Mouse (Mus musculus) ES-E14 (cell line): ENCODE measurements around the gene Oxa1l. TPM values are rescaled to one million over a fixed set of nuclear protein-coding genes. Genes with fewer than 3 reads are reported as not detected.

Source experiments
- DNase-seq: peaks from one replicate; pipeline ENCODE4 v3.0.0-alpha.2; 2013; ENCODE audit warnings: low read depth, low spot score
- H3K27ac ChIP-seq: 2 replicates; pipeline ENCODE4 v1.5.1; 2012; ENCODE audit warnings: low read depth, mild to moderate bottlenecking, low read length, moderate library complexity, mixed read lengths; ENCODE audit not compliant: poor library complexity, insufficient read depth, severe bottlenecking
- H3K36me3 ChIP-seq: 2 replicates; pipeline ENCODE4 v1.6.1; 2012; ENCODE audit warnings: mild to moderate bottlenecking, low read length, moderate library complexity, mixed read lengths; ENCODE audit not compliant: control insufficient read depth, poor library complexity, insufficient read depth, severe bottlenecking
- H3K4me1 ChIP-seq, 2 experiments: fragments of 150-350 bp in 1 of 2; sonication (generic) in 1 of 2; 2 replicates each; pipeline ENCODE4 v1.6.1; 2012; ENCODE audit warnings: low read length in 2 of 2, mild to moderate bottlenecking in 1 of 2, mixed read lengths in 1 of 2; ENCODE audit not compliant: control insufficient read depth in 2 of 2, insufficient read depth in 2 of 2, poor library complexity in 1 of 2
- H3K4me3 ChIP-seq, 2 experiments: fragments of 150-350 bp in 1 of 2; sonication (generic) in 1 of 2; 2 replicates each; pipeline ENCODE4 v1.5.1; 2012; ENCODE audit warnings: low read length in 2 of 2, low read depth in 1 of 2, mild to moderate bottlenecking in 1 of 2, mixed read lengths in 1 of 2; ENCODE audit not compliant: insufficient read depth in 1 of 2, poor library complexity in 1 of 2, severe bottlenecking in 1 of 2
- H3K9ac ChIP-seq: 2 replicates; pipeline ENCODE4 v1.6.1; 2012; ENCODE audit warnings: low read depth, mild to moderate bottlenecking, low read length, mixed read lengths; ENCODE audit not compliant: poor library complexity, insufficient read depth, severe bottlenecking
- H3K9me3 ChIP-seq: fragments of 150-350 bp; sonication (generic); 2 replicates; pipeline ENCODE4 v1.6.1; 2012; ENCODE audit warnings: low read depth, mild to moderate bottlenecking, low read length; ENCODE audit not compliant: control insufficient read depth, insufficient read depth
- CHD2 ChIP-seq: IDR thresholded peaks from 2 replicates; pipeline ENCODE4 v1.6.1; 2014; ENCODE audit warnings: mild to moderate bottlenecking, low read depth, low read length, inconsistent platforms
- HCFC1 ChIP-seq: IDR thresholded peaks from 2 replicates; pipeline ENCODE4 v1.6.1; 2012; ENCODE audit warnings: low read length, inconsistent platforms, borderline replicate concordance; ENCODE audit not compliant: insufficient read depth
- MAFK ChIP-seq: IDR thresholded peaks from 2 replicates; pipeline ENCODE4 v1.6.1; 2014; ENCODE audit warnings: mild to moderate bottlenecking, low read depth, low read length, inconsistent platforms; ENCODE audit not compliant: insufficient read depth
- ZC3H11A ChIP-seq: IDR thresholded peaks from 2 replicates; pipeline ENCODE4 v1.6.1; 2012; ENCODE audit warnings: low read depth, mild to moderate bottlenecking, inconsistent platforms, low read length, borderline replicate concordance
- ZNF384 ChIP-seq: IDR thresholded peaks from 2 replicates; pipeline ENCODE4 v1.6.1; 2012; ENCODE audit warnings: low read depth, low read length, inconsistent platforms
- in situ Hi-C, 2 experiments: fragments of 600-800 bp; cut with MboI; formaldehyde crosslinking; loops; one replicate each; pipeline ENCODE4 v1.15.1; 2025; ENCODE audit warnings: low sequenced_read_pairs in 2 of 2, inconsistent platforms in 1 of 2; ENCODE audit not compliant: unreplicated experiment in 2 of 2
- total RNA-seq: library from RNA; depleted of rRNA; stranded (reverse); fragments of 300-350 nt; gene quantifications from 2 replicates; pipeline ENCODE4 v1.2.3, GENCODE M21; 2012

Gene Oxa1l
- total RNA-seq, 1 experiment: 28.7 TPM

- no peaks in the 10 kb centered on the region for H3K4me1 ChIP-seq
- no peak for DNase-seq
- TF ChIP-seq HCFC1: no peak
- no peak for TF ChIP-seq ZC3H11A
- no peak for TF ChIP-seq MAFK
- no peak for TF ChIP-seq ZNF384
- no peak for TF ChIP-seq CHD2
- H3K9ac ChIP-seq: no peak overlapping the region
- H3K36me3 ChIP-seq: no peaks in the 10 kb centered on the region
- H3K27ac ChIP-seq: no peak overlapping the region
- in situ Hi-C loops: loop anchor here in 1 of 2 experiments (25.0 kb wide), 1 partner anchor 290 kb away; no protein-coding TSS in a partner anchor
- 0 out of 2 replicates have a peak, but pooled peaks cover 3% of the 10 kb centered on the region for H3K9me3 ChIP-seq
- no peak overlapping the region for H3K4me3 ChIP-seq
Observed at GRCm38 (mm10) chr14:54352314-54352713, 8.3 kb upstream of the Oxa1l start.

- Histone ChIP-seq H3K9me3 (no peaks in the 10 kb centered on the region), H3K27ac (no peak overlapping the region), H3K36me3 (no peaks in the 10 kb centered on the region), H3K4me1 (no peaks in the 10 kb centered on the region), H3K4me3 (no peak overlapping the region), H3K9ac (no peak overlapping the region)
- DNase-seq: no peak
- no peak for TF ChIP-seq ZC3H11A
- TF ChIP-seq ZNF384: no peak
- no peak for TF ChIP-seq MAFK
- TF ChIP-seq HCFC1: no peak
- TF ChIP-seq CHD2: no peak
- in situ Hi-C loops: loop anchor here in 1 of 2 experiments (25.0 kb wide), 1 partner anchor 292 kb away; no protein-coding TSS in a partner anchor
Observed at GRCm38 (mm10) chr14:54354406-54354805, 6.2 kb upstream of the Oxa1l start.

- Histone ChIP-seq H3K36me3 (peaks cover 27% of the 10 kb centered on the region), H3K9me3 (no peaks in the 10 kb centered on the region), H3K27ac (no peak overlapping the region), H3K4me3 (no peak overlapping the region), H3K4me1 (peaks cover 0 to 2% of the 10 kb centered on the region in 2 experiments; a peak in 1 of 4 replicates), H3K9ac (no peak overlapping the region)
- in situ Hi-C loops: loop anchor here in 1 of 2 experiments (25.0 kb wide), 1 partner anchor 301 kb away; no protein-coding TSS in a partner anchor
- DNase-seq: no peak
- no peak for TF ChIP-seq ZNF384
Observed at GRCm38 (mm10) chr14:54363156-54363555, 2.5 kb downstream of the Oxa1l start.

- Histone ChIP-seq H3K4me1 (peaks cover 0 to 2% of the 10 kb centered on the region in 2 experiments; a peak in 2 of 4 replicates), H3K4me3 (no peak overlapping the region), H3K36me3 (peaks cover 47% of the 10 kb centered on the region), H3K9ac (no peak overlapping the region), H3K27ac (no peak overlapping the region), H3K9me3 (no peaks in the 10 kb centered on the region)
- in situ Hi-C loops: loop anchor here in 1 of 2 experiments (25.0 kb wide), 1 partner anchor 303 kb away; no protein-coding TSS in a partner anchor
- DNase-seq: no peak
- TF ChIP-seq ZNF384 (no peak), MAFK (no peak), ZC3H11A (no peak), HCFC1 (no peak), CHD2 (no peak)
Observed at GRCm38 (mm10) chr14:54365026-54365645, 4.5 kb downstream of the Oxa1l start.

DNA sequence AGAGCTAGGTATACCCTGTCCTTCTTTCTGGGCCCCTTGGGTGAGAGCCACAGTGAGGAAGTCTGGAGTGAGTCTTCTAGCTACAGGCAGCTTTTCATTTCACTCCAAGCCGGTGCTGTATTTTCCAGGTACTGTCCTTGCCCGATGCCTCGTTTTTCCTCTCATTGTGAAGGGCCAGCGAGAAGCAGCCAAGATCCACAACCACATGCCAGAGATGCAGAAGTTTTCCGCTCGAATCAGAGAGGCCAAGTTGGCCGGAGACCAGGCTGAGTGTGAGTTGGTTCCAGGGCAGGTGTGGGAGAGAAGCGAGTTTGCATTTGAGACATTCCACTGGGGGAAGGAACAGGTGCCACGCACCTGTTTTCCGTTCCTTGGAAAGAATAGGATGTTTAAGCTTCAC lies 5.9 kb downstream of the Oxa1l start:
- Histone ChIP-seq H3K4me3 (no peak overlapping the region), H3K36me3 (peaks cover 48% of the 10 kb centered on the region), H3K9ac (no peak overlapping the region), H3K4me1 (peaks cover 0 to 2% of the 10 kb centered on the region in 2 experiments; a peak in 2 of 4 replicates), H3K9me3 (no peaks in the 10 kb centered on the region), H3K27ac (no peak overlapping the region)
- in situ Hi-C loops: loop anchor here in 1 of 2 experiments (25.0 kb wide), 1 partner anchor 304 kb away; no protein-coding TSS in a partner anchor
- no peak for TF ChIP-seq HCFC1
- no peak for TF ChIP-seq MAFK
- no peak for TF ChIP-seq ZNF384
- TF ChIP-seq CHD2: no peak
- no peak for DNase-seq
